Mouse (Mus musculus) kidney, adult 2 months (tissue): ENCODE results near the gene Zbtb8os.

Source experiments
- CTCF ChIP-seq: fragments of 200-500 bp; conservative IDR thresholded peaks from 2 replicates; pipeline ENCODE4 v1.5.1; 2011; ENCODE audit warnings: low read depth, mild to moderate bottlenecking, control low read depth, low read length, moderate library complexity, mixed read lengths; ENCODE audit not compliant: insufficient read depth, insufficient read length
- POLR2A ChIP-seq: fragments of 200-500 bp; IDR thresholded peaks from one replicate; pipeline ENCODE4 v1.6.1; 2011; ENCODE audit warnings: low read depth, low read length, control low read depth

DNA sequence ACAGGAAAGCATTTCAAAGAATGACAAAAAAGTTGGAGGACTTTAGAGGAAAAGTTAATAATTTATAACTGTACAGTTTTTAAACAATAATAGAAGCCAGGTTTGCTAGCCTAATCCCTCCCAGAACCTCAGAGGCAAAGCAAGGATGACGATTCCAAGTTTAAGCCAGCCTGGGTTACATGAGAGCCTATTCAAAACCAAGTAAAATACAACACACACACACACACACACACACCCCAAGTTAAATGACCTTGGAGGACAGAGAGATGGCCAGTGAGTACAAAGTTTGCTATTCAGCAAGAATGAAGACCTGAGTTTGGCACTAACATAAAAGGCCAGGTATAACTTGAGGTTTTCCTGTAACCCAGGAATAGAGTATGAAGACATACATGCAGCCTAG, 9.3 kb upstream of the Zbtb8os start:
- no peak for TF ChIP-seq POLR2A
- TF ChIP-seq CTCF = no peak
